Mouse (Mus musculus) cerebellum, adult 9-10 months (tissue): ENCODE results near the gene Fam76b.

Source experiments
- DNase-seq: peaks from one replicate; pipeline ENCODE4 v3.0.0; 2022

Gene Fam76b

GRCm38 (mm10) chr9:13874359-13874758 is 46.8 kb downstream of the Fam76b start:
- no peak for DNase-seq

- no peak for DNase-seq
Measured at GRCm38 (mm10) chr9:13875340-13875739, 47.8 kb downstream of the Fam76b start.

GRCm38 (mm10) chr9:13880761-13881160 is 53.2 kb downstream of the Fam76b start:
- DNase-seq: no peak

- no peak for DNase-seq
Measured at GRCm38 (mm10) chr9:13882478-13882877, 55.0 kb downstream of the Fam76b start.

- no peak for DNase-seq
Measured at GRCm38 (mm10) chr9:13888981-13889380, 61.5 kb downstream of the Fam76b start.

- peak; percentile 63 for DNase-seq
Measured at GRCm38 (mm10) chr9:13889657-13890056, 62.1 kb downstream of the Fam76b start.

- no peak for DNase-seq
Measured at GRCm38 (mm10) chr9:13890171-13890570, 62.7 kb downstream of the Fam76b start.

GRCm38 (mm10) chr9:13891888-13892287 is 64.4 kb downstream of the Fam76b start:
- no peak for DNase-seq

GRCm38 (mm10) chr9:13893044-13893443 is 65.5 kb downstream of the Fam76b start:
- no peak for DNase-seq

GRCm38 (mm10) chr9:13894491-13894890 is 67.0 kb downstream of the Fam76b start:
- no peak for DNase-seq

GRCm38 (mm10) chr9:13894936-13895335 is 67.4 kb downstream of the Fam76b start:
- DNase-seq: no peak

GRCm38 (mm10) chr9:13896055-13896454 is 68.5 kb downstream of the Fam76b start:
- DNase-seq: no peak

- peak; percentile 30 for DNase-seq
Measured at GRCm38 (mm10) chr9:13898510-13899305, 71.2 kb downstream of the Fam76b start.

- DNase-seq: no peak
Measured at GRCm38 (mm10) chr9:13902030-13902429, 74.5 kb downstream of the Fam76b start.

GRCm38 (mm10) chr9:13904091-13904779 is 76.7 kb downstream of the Fam76b start:
- DNase-seq: no peak
